Comparison of ENCODE assay signal across 17 mouse cellular contexts in genomic region chr10:81546788-81547571, GRCm38 (mm10). TPM values are rescaled to one million over a fixed set of nuclear protein-coding genes. Genes with fewer than 3 reads are reported as not detected.
DNase-seq lines count a peak whose midpoint lies in the region; ATAC-seq lines count a peak whose summit lies in the region.
"Had no signal": no experiment of that assay in that cellular context is flagged by ENCODE, and none has a peak within 500 bp of the region (broad histone marks: within the 10 kb centered on the region; RNA-seq: fewer than 3 reads in every experiment).

No protein-coding gene starts in this region.

- no peak for ATAC-seq in embryonic facial prominence, embryonic 11.5 days (replicated peaks; ENCODE audit: insufficient number of reproducible peaks, low FRiP score, low TSS enrichment, low read depth)
- ATAC-seq in lung, embryonic 15.5 days (ENCODE audit: borderline replicate concordance, extremely low read depth, low FRiP score, low TSS enrichment) = no peak
- ATAC-seq in stomach, embryonic 14.5 days (ENCODE audit: insufficient number of reproducible peaks, insufficient read depth, low FRiP score, low read depth) = no peak
- ATAC-seq: forebrain, postnatal 0 days; Patski had no signal

- H3K27me3 ChIP-seq in embryonic facial prominence, embryonic 11.5 days (ENCODE audit: control insufficient read depth, insufficient read depth, low read length) = no peaks in the 10 kb centered on the region
- H3K27me3 ChIP-seq in embryonic facial prominence, embryonic 10.5 days (replicated peaks; ENCODE audit: low read depth, poor library complexity, severe bottlenecking) = no peaks in the 10 kb centered on the region
- H3K27me3 ChIP-seq in lung, embryonic 15.5 days = no peaks in the 10 kb centered on the region
- H3K27me3 ChIP-seq in limb, embryonic 10.5 days (ENCODE audit: low read depth, poor library complexity, severe bottlenecking) = no peaks in the 10 kb centered on the region
- H3K27me3 ChIP-seq in stomach, embryonic 14.5 days (ENCODE audit: control insufficient read depth, insufficient read depth, low read length) = no peaks in the 10 kb centered on the region
- H3K27me3 ChIP-seq in midbrain, embryonic 10.5 days (ENCODE audit: low read depth, poor library complexity, severe bottlenecking) = peaks cover 4% of the 10 kb centered on the region; the same call in 1 of the 2 replicates
- H3K27me3 ChIP-seq: Patski had no signal

- peaks cover 8% of the 10 kb centered on the region for H3K4me1 ChIP-seq in embryonic facial prominence, embryonic 11.5 days (ENCODE audit: control insufficient read depth, insufficient read depth, low read length)
- peaks cover 37% of the 10 kb centered on the region for H3K4me1 ChIP-seq in embryonic facial prominence, embryonic 10.5 days
- peaks cover 32% of the 10 kb centered on the region for H3K4me1 ChIP-seq in lung, embryonic 15.5 days
- peaks cover 40% of the 10 kb centered on the region for H3K4me1 ChIP-seq in limb, embryonic 10.5 days
- H3K4me1 ChIP-seq in stomach, embryonic 14.5 days (ENCODE audit: control insufficient read depth, insufficient read depth, low read length) = peaks cover 25% of the 10 kb centered on the region
- H3K4me1 ChIP-seq in midbrain, embryonic 10.5 days = peaks cover 38% of the 10 kb centered on the region

- 86% methylated on average over 13 of the region's 13 CpGs for WGBS in embryonic facial prominence, embryonic 11.5 days
- 89% methylated on average over 13 of the region's 13 CpGs for WGBS in embryonic facial prominence, embryonic 10.5 days
- 92% methylated on average over 13 of the region's 13 CpGs for WGBS in lung, embryonic 15.5 days
- 91% methylated on average over 13 of the region's 13 CpGs for WGBS in limb, embryonic 10.5 days
- 87% methylated on average over 13 of the region's 13 CpGs for WGBS in stomach, embryonic 14.5 days
- 91% methylated on average over 13 of the region's 13 CpGs for WGBS in midbrain, embryonic 10.5 days

- DNase-seq in embryonic facial prominence, embryonic 11.5 days (ENCODE audit: low spot score) = no peak
- DNase-seq in embryonic facial prominence, embryonic 10.5 days (ENCODE audit: low spot score) = no peak
- DNase-seq in lung, postnatal 10 days = no peak
- DNase-seq in limb, embryonic 10.5 days (ENCODE audit: low spot score) = no peak
- no peak for DNase-seq in adrenal gland, postnatal 36 days
- no peak for DNase-seq in midbrain, embryonic 10.5 days (ENCODE audit: low spot score)
- DNase-seq: cerebellum, adult 11 months; forebrain, postnatal 0 days; heart, postnatal 4 days; layer of hippocampus, adult 9-11 months; lung, adult 18-20 months; right cerebral cortex, adult 18-20 months; thymus, adult 2 months had no signal

- no peaks in the 10 kb centered on the region for H3K9me3 ChIP-seq in embryonic facial prominence, embryonic 11.5 days (replicated peaks; ENCODE audit: control insufficient read depth, low read length)
- H3K9me3 ChIP-seq in embryonic facial prominence, embryonic 10.5 days = no peaks in the 10 kb centered on the region
- H3K9me3 ChIP-seq in lung, embryonic 15.5 days = no peaks in the 10 kb centered on the region
- no peaks in the 10 kb centered on the region for H3K9me3 ChIP-seq in limb, embryonic 10.5 days (replicated peaks)
- no peaks in the 10 kb centered on the region for H3K9me3 ChIP-seq in stomach, embryonic 14.5 days (ENCODE audit: control insufficient read depth, low read depth, low read length)
- H3K9me3 ChIP-seq in midbrain, embryonic 10.5 days (replicated peaks) = no peaks in the 10 kb centered on the region

- no peak overlapping the region for H3K4me2 ChIP-seq in embryonic facial prominence, embryonic 11.5 days (ENCODE audit: low read depth, low read length)
- no peak overlapping the region for H3K4me2 ChIP-seq in lung, embryonic 15.5 days
- H3K4me2 ChIP-seq in stomach, embryonic 14.5 days (replicated peaks; ENCODE audit: low read depth, low read length) = no peak overlapping the region

- H3K27ac ChIP-seq in embryonic facial prominence, embryonic 11.5 days (replicated peaks; ENCODE audit: low read depth, low read length) = no peak overlapping the region
- no peak overlapping the region for H3K27ac ChIP-seq in embryonic facial prominence, embryonic 10.5 days (replicated peaks)
- 0 out of 2 replicates have a peak overlapping the region, but pooled peaks have one; percentile 31 for H3K27ac ChIP-seq in lung, embryonic 15.5 days
- H3K27ac ChIP-seq in limb, embryonic 10.5 days = peak overlapping the region; percentile 47; the same call in 1 of the 2 replicates
- peak overlapping the region; percentile 69; the same call in 1 of the 2 replicates for H3K27ac ChIP-seq in stomach, embryonic 14.5 days (ENCODE audit: low read length)
- no peak overlapping the region for H3K27ac ChIP-seq in midbrain, embryonic 10.5 days (replicated peaks)
- H3K27ac ChIP-seq: kidney, postnatal 0 days had no signal

- no peaks in the 10 kb centered on the region for H3K36me3 ChIP-seq in embryonic facial prominence, embryonic 11.5 days (replicated peaks; ENCODE audit: control insufficient read depth, insufficient read depth, low read depth, low read length)
- H3K36me3 ChIP-seq in embryonic facial prominence, embryonic 10.5 days (replicated peaks) = peaks cover 9% of the 10 kb centered on the region
- no peaks in the 10 kb centered on the region for H3K36me3 ChIP-seq in lung, embryonic 15.5 days
- H3K36me3 ChIP-seq in limb, embryonic 10.5 days = peaks cover 12% of the 10 kb centered on the region
- no peaks in the 10 kb centered on the region; the same call in 1 of the 2 replicates for H3K36me3 ChIP-seq in stomach, embryonic 14.5 days (ENCODE audit: control insufficient read depth, insufficient read depth, low read length)
- H3K36me3 ChIP-seq in midbrain, embryonic 10.5 days = peaks cover 11% of the 10 kb centered on the region

- H3K9ac ChIP-seq in embryonic facial prominence, embryonic 11.5 days (replicated peaks; ENCODE audit: low read length) = peak overlapping the region; percentile 10; the same call in 1 of the 2 replicates
- H3K9ac ChIP-seq in lung, embryonic 15.5 days = no peak overlapping the region
- no peak overlapping the region for H3K9ac ChIP-seq in stomach, embryonic 14.5 days (replicated peaks; ENCODE audit: low read depth, low read length)
- H3K9ac ChIP-seq: forebrain, postnatal 0 days had no signal

- H3K4me3 ChIP-seq in embryonic facial prominence, embryonic 11.5 days (ENCODE audit: low read depth, low read length) = no peak overlapping the region
- no peak overlapping the region for H3K4me3 ChIP-seq in embryonic facial prominence, embryonic 10.5 days
- H3K4me3 ChIP-seq in lung, embryonic 15.5 days = no peak overlapping the region
- no peak overlapping the region for H3K4me3 ChIP-seq in limb, embryonic 10.5 days
- no peak overlapping the region for H3K4me3 ChIP-seq in stomach, embryonic 14.5 days (ENCODE audit: low read depth, low read length)
- no peak overlapping the region for H3K4me3 ChIP-seq in midbrain, embryonic 10.5 days

RNA-seq across cellular contexts. Expression of gene Gna11, which starts 2.0 kb away (rescaled TPM):
- 62.0 and 68.6 TPM in 2 replicates for polyA plus RNA-seq in embryonic facial prominence, embryonic 11.5 days (2014; fragmentation: Nextera tagmentation; extraction: Ambion mirVana)
- polyA plus RNA-seq in embryonic facial prominence, embryonic 10.5 days (2016; fragmentation: Nextera tagmentation; extraction: Ambion mirVana) = 79.0 and 80.4 TPM in 2 replicates
- 72.7 and 74.2 TPM in 2 replicates for polyA plus RNA-seq in lung, embryonic 15.5 days (2015; fragmentation: Nextera tagmentation; extraction: Ambion mirVana)
- polyA plus RNA-seq in limb, embryonic 10.5 days (2016; fragmentation: Nextera tagmentation; extraction: Ambion mirVana) = 88.5 and 91.5 TPM in 2 replicates
- polyA plus RNA-seq in stomach, embryonic 14.5 days (2014; fragmentation: Nextera tagmentation; extraction: Ambion mirVana) = 86.2 and 89.3 TPM in 2 replicates
- 10 to 100 TPM; 79.2 to 84.2 TPM for total RNA-seq in adrenal gland, postnatal 36 days (2021)
- 70.7 and 73.7 TPM in 2 replicates for polyA plus RNA-seq in midbrain, embryonic 10.5 days (2016; fragmentation: Nextera tagmentation; extraction: Ambion mirVana)

RNA-seq across cellular contexts. Expression of gene Aes, which starts 12.3 kb away (rescaled TPM):
- 303 and 321 TPM in 2 replicates for polyA plus RNA-seq in embryonic facial prominence, embryonic 11.5 days (2014; fragmentation: Nextera tagmentation; extraction: Ambion mirVana)
- 266 and 347 TPM in 2 replicates for polyA plus RNA-seq in embryonic facial prominence, embryonic 10.5 days (2016; fragmentation: Nextera tagmentation; extraction: Ambion mirVana)
- 662 and 670 TPM in 2 replicates for polyA plus RNA-seq in lung, embryonic 15.5 days (2015; fragmentation: Nextera tagmentation; extraction: Ambion mirVana)
- 337 and 432 TPM in 2 replicates for polyA plus RNA-seq in limb, embryonic 10.5 days (2016; fragmentation: Nextera tagmentation; extraction: Ambion mirVana)
- polyA plus RNA-seq in stomach, embryonic 14.5 days (2014; fragmentation: Nextera tagmentation; extraction: Ambion mirVana) = 363 and 388 TPM in 2 replicates
- 1,000 to 10,000 TPM in 1 of 2 experiments, 100 to 1,000 TPM in 1; 897 to 1,114 TPM for total RNA-seq in adrenal gland, postnatal 36 days (2021)
- 334 and 467 TPM in 2 replicates for polyA plus RNA-seq in midbrain, embryonic 10.5 days (2016; fragmentation: Nextera tagmentation; extraction: Ambion mirVana)

RNA-seq across cellular contexts. Expression of gene Gna15, which starts 23.0 kb away (rescaled TPM):
- 0.77 and 0.92 TPM in 2 replicates for polyA plus RNA-seq in embryonic facial prominence, embryonic 11.5 days (2014; fragmentation: Nextera tagmentation; extraction: Ambion mirVana)
- 1.2 and 1.3 TPM in 2 replicates for polyA plus RNA-seq in embryonic facial prominence, embryonic 10.5 days (2016; fragmentation: Nextera tagmentation; extraction: Ambion mirVana)
- 1.7 and 1.8 TPM in 2 replicates for polyA plus RNA-seq in lung, embryonic 15.5 days (2015; fragmentation: Nextera tagmentation; extraction: Ambion mirVana)
- 0.80 and 2.0 TPM in 2 replicates for polyA plus RNA-seq in limb, embryonic 10.5 days (2016; fragmentation: Nextera tagmentation; extraction: Ambion mirVana)
- 3.6 and 7.4 TPM in 2 replicates for polyA plus RNA-seq in stomach, embryonic 14.5 days (2014; fragmentation: Nextera tagmentation; extraction: Ambion mirVana)
- total RNA-seq in adrenal gland, postnatal 36 days (2021) = 1 to 10 TPM; 1.0 to 1.3 TPM
- polyA plus RNA-seq in midbrain, embryonic 10.5 days (2016; fragmentation: Nextera tagmentation; extraction: Ambion mirVana) = 0.53 and 0.85 TPM in 2 replicates
- polyA plus RNA-seq: Patski had no signal

RNA-seq across cellular contexts. Expression of gene Tle2, which starts 27.4 kb away (rescaled TPM):
- polyA plus RNA-seq in embryonic facial prominence, embryonic 11.5 days (2014; fragmentation: Nextera tagmentation; extraction: Ambion mirVana) = 14.1 and 15.3 TPM in 2 replicates
- 14.0 and 17.1 TPM in 2 replicates for polyA plus RNA-seq in embryonic facial prominence, embryonic 10.5 days (2016; fragmentation: Nextera tagmentation; extraction: Ambion mirVana)
- polyA plus RNA-seq in lung, embryonic 15.5 days (2015; fragmentation: Nextera tagmentation; extraction: Ambion mirVana) = 39.3 and 49.7 TPM in 2 replicates
- polyA plus RNA-seq in limb, embryonic 10.5 days (2016; fragmentation: Nextera tagmentation; extraction: Ambion mirVana) = 17.1 and 28.2 TPM in 2 replicates
- 17.7 and 19.1 TPM in 2 replicates for polyA plus RNA-seq in stomach, embryonic 14.5 days (2014; fragmentation: Nextera tagmentation; extraction: Ambion mirVana)
- total RNA-seq in adrenal gland, postnatal 36 days (2021) = 10 to 100 TPM; 30.1 to 65.0 TPM
- 9.7 and 13.5 TPM in 2 replicates for polyA plus RNA-seq in midbrain, embryonic 10.5 days (2016; fragmentation: Nextera tagmentation; extraction: Ambion mirVana)

RNA-seq across cellular contexts. Expression of gene S1pr4, which starts 47.0 kb away (rescaled TPM):
- 0.20 and 0.31 TPM in 2 replicates for polyA plus RNA-seq in embryonic facial prominence, embryonic 11.5 days (2014; fragmentation: Nextera tagmentation; extraction: Ambion mirVana)
- 0.28 and 0.51 TPM in 2 replicates for polyA plus RNA-seq in embryonic facial prominence, embryonic 10.5 days (2016; fragmentation: Nextera tagmentation; extraction: Ambion mirVana)
- 2.5 and 3.6 TPM in 2 replicates for polyA plus RNA-seq in lung, embryonic 15.5 days (2015; fragmentation: Nextera tagmentation; extraction: Ambion mirVana)
- 0.34 and 0.39 TPM in 2 replicates for polyA plus RNA-seq in limb, embryonic 10.5 days (2016; fragmentation: Nextera tagmentation; extraction: Ambion mirVana)
- 0.41 and 0.72 TPM in 2 replicates for polyA plus RNA-seq in stomach, embryonic 14.5 days (2014; fragmentation: Nextera tagmentation; extraction: Ambion mirVana)
- 1 to 10 TPM; 1.1 to 1.2 TPM for total RNA-seq in adrenal gland, postnatal 36 days (2021)
- 0.37 and 0.89 TPM in 2 replicates for polyA plus RNA-seq in midbrain, embryonic 10.5 days (2016; fragmentation: Nextera tagmentation; extraction: Ambion mirVana)
- total RNA-seq: forebrain, postnatal 0 days had no signal

Comparison
In these comparisons a context has a peak if more than half of its experiments do, and no peak if none do; other contexts are left out.
1. H3K27ac ChIP-seq: peak in lung, embryonic 15.5 days (single experiment), limb, embryonic 10.5 days (single experiment) and stomach, embryonic 14.5 days (single experiment); none in embryonic facial prominence, embryonic 11.5 days (single experiment), embryonic facial prominence, embryonic 10.5 days (single experiment) and midbrain, embryonic 10.5 days (single experiment).